Mouse (Mus musculus) heart, postnatal 0 days (tissue): ENCODE data around the gene Phf5a.

ENCODE experiments used
- CTCF ChIP-seq: IDR thresholded peaks from 2 replicates; pipeline ENCODE4 v1.5.1; 2016; ENCODE audit warnings: antibody characterized with exemption, control low read depth, low read depth
- EP300 ChIP-seq: IDR thresholded peaks from 2 replicates; pipeline ENCODE4 v1.6.1; 2016; ENCODE audit warnings: antibody characterized with exemption, low read depth

GRCm38 (mm10) chr15:81850718-81851117 is 21.0 kb downstream of the Phf5a start:
- TF ChIP-seq CTCF (no peak), EP300 (no peak)
